Mouse (Mus musculus): Measurements from ENCODE around the gene Dpp3. TPM values are rescaled to one million over a fixed set of nuclear protein-coding genes. Genes with fewer than 3 reads are reported as not detected.
"Not testable (repeated sequence)": the region's sequence is repeated elsewhere in the genome, so short reads cannot be mapped to it uniquely, and the experiment has no call there.

The Dpp3 gene
- polyA plus RNA-seq, 1 experiment from 2014 or later: 147 TPM

GRCm38 (mm10) chr19:4879324-4879703 lies 48.8 kb downstream of the Dpp3 start:
- H3K36me3 ChIP-seq (ENCODE audit: control insufficient read depth, insufficient read depth, low read length): no peaks in the 10 kb centered on the region
- H3K27ac ChIP-seq (replicated peaks; ENCODE audit: low read depth, low read length): no peak overlapping the region
- H3K27me3 ChIP-seq (ENCODE audit: control insufficient read depth, insufficient read depth, low read length): no peaks in the 10 kb centered on the region
- no peaks in the 10 kb centered on the region for H3K9me3 ChIP-seq (ENCODE audit: control insufficient read depth, low read length)
- peak overlapping the region; percentile 80 for H3K4me3 ChIP-seq (ENCODE audit: low read depth, low read length)
- ATAC-seq (ENCODE audit: insufficient number of reproducible peaks, low FRiP score, low TSS enrichment, low read depth) (no peak), DNase-seq (ENCODE audit: low spot score) (no peak)
- no peaks in the 10 kb centered on the region for H3K4me1 ChIP-seq (ENCODE audit: control insufficient read depth, insufficient read depth, low read length)
- 57% methylated on average over 10 of the region's 10 CpGs for WGBS
- H3K4me2 ChIP-seq (ENCODE audit: low read depth, severe bottlenecking): peak overlapping the region; percentile 81
- H3K9ac ChIP-seq (ENCODE audit: low read length): no peak overlapping the region

DNA sequence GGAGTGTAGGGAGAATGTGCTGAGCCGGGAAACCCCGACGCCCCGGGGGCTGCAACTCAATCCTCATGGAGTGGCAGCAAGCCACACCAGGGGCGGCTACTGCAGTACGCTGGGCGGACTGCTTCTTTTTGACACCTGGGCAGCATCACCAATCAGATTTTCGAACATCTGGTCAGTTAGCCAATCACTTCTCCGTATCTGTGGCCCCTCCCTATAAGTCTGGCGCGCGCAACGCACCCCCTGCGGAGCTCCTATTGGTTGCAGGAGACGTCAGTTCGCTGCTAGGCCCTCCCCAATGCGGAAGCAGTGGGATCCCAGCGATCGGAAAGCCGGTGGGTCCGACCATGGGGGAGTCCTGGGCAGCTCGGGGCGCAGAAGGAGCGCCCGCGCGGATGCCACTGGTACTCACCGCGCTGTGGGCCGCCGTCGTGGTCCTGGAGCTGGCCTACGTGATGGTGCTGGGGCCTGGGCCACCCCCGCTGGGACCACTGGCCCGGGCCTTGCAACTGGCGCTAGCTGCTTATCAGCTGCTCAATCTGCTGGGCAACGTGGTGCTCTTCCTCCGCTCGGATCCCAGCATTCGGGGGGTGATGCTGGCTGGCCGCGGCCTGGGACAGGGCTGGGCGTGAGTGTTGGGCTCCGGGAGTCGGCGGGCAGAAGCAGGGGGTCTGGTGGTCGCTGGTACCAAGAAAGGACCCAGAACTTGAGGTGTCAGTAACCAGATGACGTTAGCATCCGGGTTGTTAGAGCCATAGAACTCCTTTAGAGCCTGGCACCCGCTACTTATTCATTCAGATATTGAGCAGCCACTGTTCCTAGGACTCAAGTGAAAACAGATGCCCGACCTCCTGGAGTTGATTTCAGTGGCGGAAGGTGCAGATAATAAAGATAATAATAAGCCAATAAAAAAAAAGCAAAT lies 49.4 kb downstream of the Dpp3 start, which contains the start of gene Zdhhc24:
Gene Zdhhc24, plus strand, starts transcription at position 264 of the 919 bp plus-strand sequence.
- Histone ChIP-seq H3K27ac (replicated peaks; ENCODE audit: low read depth, low read length) (0 out of 2 replicates have a peak within 1 kb of the TSS, but pooled peaks have one; percentile 22), H3K4me1 (ENCODE audit: control insufficient read depth, insufficient read depth, low read length) (no peaks in the 10 kb centered on the region), H3K9me3 (ENCODE audit: control insufficient read depth, low read length) (no peaks in the 10 kb centered on the region), H3K9ac (ENCODE audit: low read length) (peak within 1 kb of the TSS; percentile 61), H3K36me3 (ENCODE audit: control insufficient read depth, insufficient read depth, low read length) (no peaks in the 10 kb centered on the region), H3K27me3 (ENCODE audit: control insufficient read depth, insufficient read depth, low read length) (no peaks in the 10 kb centered on the region), H3K4me3 (ENCODE audit: low read depth, low read length) (peak within 1 kb of the TSS; percentile 80), H3K4me2 (ENCODE audit: low read depth, severe bottlenecking) (peak within 1 kb of the TSS; percentile 81)
- WGBS: 1% methylated on average over 52 of the region's 52 CpGs
- peak; percentile 98 for DNase-seq (ENCODE audit: low spot score)
- ATAC-seq (ENCODE audit: insufficient number of reproducible peaks, low FRiP score, low TSS enrichment, low read depth): peak; percentile 94

DNA sequence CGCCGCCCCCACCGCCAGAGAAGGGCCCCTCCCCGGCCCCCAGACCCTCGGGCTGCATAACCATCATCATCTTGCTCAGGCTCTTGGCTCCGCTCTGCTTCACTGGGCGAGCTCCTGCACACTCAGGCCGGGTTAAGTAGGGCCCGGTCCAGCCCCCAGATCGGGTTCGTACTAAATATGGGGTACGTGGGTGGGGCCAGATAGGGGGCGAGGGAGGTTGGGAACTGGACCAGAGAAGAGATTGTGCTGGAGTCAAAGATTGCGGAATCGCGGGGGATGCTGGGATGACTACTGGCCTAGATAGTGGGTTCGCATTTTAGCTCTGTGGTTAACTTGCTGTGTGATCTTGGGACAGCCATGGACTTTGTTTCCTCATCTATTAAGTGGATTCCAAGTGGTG lies 50.3 kb downstream of the Dpp3 start, which contains the start of gene Actn3:
Gene Actn3, minus strand, starts transcription at position 125 of the 400 bp plus-strand sequence.
- ATAC-seq (ENCODE audit: insufficient number of reproducible peaks, low FRiP score, low TSS enrichment, low read depth): no peak
- peak within 1 kb of the TSS; percentile 81 for H3K4me2 ChIP-seq (ENCODE audit: low read depth, severe bottlenecking)
- H3K36me3 ChIP-seq (ENCODE audit: control insufficient read depth, insufficient read depth, low read length): no peaks in the 10 kb centered on the region
- peak within 1 kb of the TSS; percentile 61 for H3K9ac ChIP-seq (ENCODE audit: low read length)
- H3K4me3 ChIP-seq (ENCODE audit: low read depth, low read length): peak within 1 kb of the TSS; percentile 80
- 0 out of 2 replicates have a peak within 1 kb of the TSS, but pooled peaks have one; percentile 22 for H3K27ac ChIP-seq (replicated peaks; ENCODE audit: low read depth, low read length)
- no peaks in the 10 kb centered on the region for H3K4me1 ChIP-seq (ENCODE audit: control insufficient read depth, insufficient read depth, low read length)
- H3K27me3 ChIP-seq (ENCODE audit: control insufficient read depth, insufficient read depth, low read length): no peaks in the 10 kb centered on the region
- no peaks in the 10 kb centered on the region for H3K9me3 ChIP-seq (ENCODE audit: control insufficient read depth, low read length)
- no peak for DNase-seq (ENCODE audit: low spot score)
- WGBS: 6% methylated on average over 17 of the region's 17 CpGs

- H3K4me3 ChIP-seq (ENCODE audit: low read depth, low read length): no peak overlapping the region
- 68% methylated on average over 3 of the region's 3 CpGs for WGBS
- H3K27ac ChIP-seq (replicated peaks; ENCODE audit: low read depth, low read length): no peak overlapping the region
Measured at GRCm38 (mm10) chr19:4876755-4877154, 51.3 kb downstream of the Dpp3 start.

GRCm38 (mm10) chr19:4876241-4876640 lies 51.8 kb downstream of the Dpp3 start:
- Histone ChIP-seq H3K27ac (replicated peaks; ENCODE audit: low read depth, low read length) (no peak overlapping the region), H3K4me1 (ENCODE audit: control insufficient read depth, insufficient read depth, low read length) (no peaks in the 10 kb centered on the region), H3K4me2 (ENCODE audit: low read depth, severe bottlenecking) (no peak overlapping the region), H3K9ac (ENCODE audit: low read length) (no peak overlapping the region), H3K9me3 (ENCODE audit: control insufficient read depth, low read length) (no peaks in the 10 kb centered on the region), H3K36me3 (ENCODE audit: control insufficient read depth, insufficient read depth, low read length) (no peaks in the 10 kb centered on the region), H3K27me3 (ENCODE audit: control insufficient read depth, insufficient read depth, low read length) (no peaks in the 10 kb centered on the region), H3K4me3 (ENCODE audit: low read depth, low read length) (no peak overlapping the region)
- 83% methylated on average over 2 of the region's 4 CpGs for WGBS
- DNase-seq (ENCODE audit: low spot score) (no peak), ATAC-seq (ENCODE audit: insufficient number of reproducible peaks, low FRiP score, low TSS enrichment, low read depth) (no peak)

More at GRCm38 (mm10) chr19:4876755-4877154, 51.3 kb downstream of the Dpp3 start:
- no peak for DNase-seq (ENCODE audit: low spot score)
- Histone ChIP-seq H3K9me3 (ENCODE audit: control insufficient read depth, low read length) (no peaks in the 10 kb centered on the region), H3K4me1 (ENCODE audit: control insufficient read depth, insufficient read depth, low read length) (no peaks in the 10 kb centered on the region), H3K27me3 (ENCODE audit: control insufficient read depth, insufficient read depth, low read length) (no peaks in the 10 kb centered on the region), H3K36me3 (ENCODE audit: control insufficient read depth, insufficient read depth, low read length) (no peaks in the 10 kb centered on the region), H3K9ac (ENCODE audit: low read length) (no peak overlapping the region), H3K4me2 (ENCODE audit: low read depth, severe bottlenecking) (no peak overlapping the region)
- no peak for ATAC-seq (ENCODE audit: insufficient number of reproducible peaks, low FRiP score, low TSS enrichment, low read depth)

DNA sequence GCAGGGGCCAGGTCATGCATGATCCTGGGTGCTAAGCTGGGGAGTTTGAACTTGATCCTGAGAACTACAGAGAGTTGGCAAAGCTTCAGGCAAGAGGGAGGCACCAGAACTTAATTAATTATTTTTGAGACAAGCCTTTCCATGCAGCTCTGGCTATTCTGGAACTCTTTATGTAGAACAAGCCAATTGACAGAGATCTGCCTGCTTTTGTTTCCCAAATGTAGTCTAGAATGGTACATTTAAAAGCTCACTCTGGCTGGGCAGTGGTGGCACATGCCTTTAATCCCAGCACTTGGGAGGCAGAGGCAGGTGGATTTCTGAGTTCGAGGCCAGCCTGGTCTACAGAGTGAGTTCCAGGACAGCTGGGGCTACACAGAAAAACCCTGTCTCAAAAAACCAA lies 53.5 kb downstream of the Dpp3 start:
- not testable (repeated sequence) for H3K27ac ChIP-seq (replicated peaks; ENCODE audit: low read depth, low read length); H3K4me1 ChIP-seq (ENCODE audit: control insufficient read depth, insufficient read depth, low read length); DNase-seq (ENCODE audit: low spot score); H3K4me3 ChIP-seq (ENCODE audit: low read depth, low read length); ATAC-seq (ENCODE audit: insufficient number of reproducible peaks, low FRiP score, low TSS enrichment, low read depth); H3K27me3 ChIP-seq (ENCODE audit: control insufficient read depth, insufficient read depth, low read length); H3K36me3 ChIP-seq (ENCODE audit: control insufficient read depth, insufficient read depth, low read length); H3K4me2 ChIP-seq (ENCODE audit: low read depth, severe bottlenecking); H3K9ac ChIP-seq (ENCODE audit: low read length); H3K9me3 ChIP-seq (ENCODE audit: control insufficient read depth, low read length)
- WGBS: 92% methylated on average over 1 of the region's 1 CpGs

- no peak overlapping the region for H3K4me3 ChIP-seq (ENCODE audit: low read depth, low read length)
Measured at GRCm38 (mm10) chr19:4865147-4865546, 62.9 kb downstream of the Dpp3 start.

GRCm38 (mm10) chr19:4863048-4863447 lies 65.0 kb downstream of the Dpp3 start:
- Histone ChIP-seq H3K27ac (replicated peaks; ENCODE audit: low read depth, low read length) (no peak overlapping the region), H3K36me3 (ENCODE audit: control insufficient read depth, insufficient read depth, low read length) (no peaks in the 10 kb centered on the region), H3K27me3 (ENCODE audit: control insufficient read depth, insufficient read depth, low read length) (no peaks in the 10 kb centered on the region), H3K4me3 (ENCODE audit: low read depth, low read length) (no peak overlapping the region), H3K4me2 (ENCODE audit: low read depth, severe bottlenecking) (no peak overlapping the region), H3K4me1 (ENCODE audit: control insufficient read depth, insufficient read depth, low read length) (no peaks in the 10 kb centered on the region), H3K9ac (ENCODE audit: low read length) (no peak overlapping the region), H3K9me3 (ENCODE audit: control insufficient read depth, low read length) (no peaks in the 10 kb centered on the region)
- DNase-seq (ENCODE audit: low spot score): no peak
- ATAC-seq (ENCODE audit: insufficient number of reproducible peaks, low FRiP score, low TSS enrichment, low read depth): no peak
- WGBS: 83% methylated on average over 6 of the region's 6 CpGs

More at GRCm38 (mm10) chr19:4865147-4865546, 62.9 kb downstream of the Dpp3 start:
- 7% methylated on average over 17 of the region's 17 CpGs for WGBS
- Histone ChIP-seq H3K9ac (ENCODE audit: low read length) (no peak overlapping the region), H3K36me3 (ENCODE audit: control insufficient read depth, insufficient read depth, low read length) (no peaks in the 10 kb centered on the region), H3K27me3 (ENCODE audit: control insufficient read depth, insufficient read depth, low read length) (no peaks in the 10 kb centered on the region), H3K27ac (replicated peaks; ENCODE audit: low read depth, low read length) (no peak overlapping the region), H3K4me1 (ENCODE audit: control insufficient read depth, insufficient read depth, low read length) (no peaks in the 10 kb centered on the region), H3K4me2 (ENCODE audit: low read depth, severe bottlenecking) (no peak overlapping the region), H3K9me3 (ENCODE audit: control insufficient read depth, low read length) (no peaks in the 10 kb centered on the region)
- no peak for ATAC-seq (ENCODE audit: insufficient number of reproducible peaks, low FRiP score, low TSS enrichment, low read depth)
- DNase-seq (ENCODE audit: low spot score): peak; percentile 27
